Mouse (Mus musculus): Measurements from ENCODE around the gene Rnf213.

DNA sequence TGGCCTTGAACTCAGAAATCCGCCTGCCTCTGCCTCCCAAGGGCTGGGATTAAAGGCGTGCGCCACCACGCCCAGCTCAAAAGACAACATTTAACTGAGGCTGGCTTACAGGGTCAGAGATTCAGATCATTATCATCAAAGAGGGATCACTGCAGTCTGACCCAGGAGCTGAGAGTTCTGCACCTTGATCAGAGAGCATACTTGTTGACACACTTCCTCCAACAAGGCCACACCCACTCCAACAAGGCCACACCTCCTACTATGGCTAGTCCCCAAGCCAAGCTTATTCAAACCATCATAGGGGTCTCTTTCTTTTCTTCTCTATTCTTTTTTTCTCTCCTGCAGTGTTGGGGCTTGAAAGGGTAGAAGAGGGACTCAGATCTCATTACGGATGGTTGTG is 6.6 kb upstream of the Rnf213 start:
- TF ChIP-seq POLR2A (IDR thresholded peaks at IDR 0.05; ENCODE audit: insufficient read length, low read depth): no peak
- no peak for TF ChIP-seq TCF3 (IDR thresholded peaks at IDR 0.05; ENCODE audit: insufficient read length, low read depth)
